Mouse (Mus musculus): Measurements from ENCODE around the gene C1qb.

C1qb gene

GRCm38 (mm10) chr4:136886101-136886500 is at the start of gene C1qb:
Gene C1qb, minus strand, starts transcription at chr4:136886187.
- DNase-seq: no peak

DNA sequence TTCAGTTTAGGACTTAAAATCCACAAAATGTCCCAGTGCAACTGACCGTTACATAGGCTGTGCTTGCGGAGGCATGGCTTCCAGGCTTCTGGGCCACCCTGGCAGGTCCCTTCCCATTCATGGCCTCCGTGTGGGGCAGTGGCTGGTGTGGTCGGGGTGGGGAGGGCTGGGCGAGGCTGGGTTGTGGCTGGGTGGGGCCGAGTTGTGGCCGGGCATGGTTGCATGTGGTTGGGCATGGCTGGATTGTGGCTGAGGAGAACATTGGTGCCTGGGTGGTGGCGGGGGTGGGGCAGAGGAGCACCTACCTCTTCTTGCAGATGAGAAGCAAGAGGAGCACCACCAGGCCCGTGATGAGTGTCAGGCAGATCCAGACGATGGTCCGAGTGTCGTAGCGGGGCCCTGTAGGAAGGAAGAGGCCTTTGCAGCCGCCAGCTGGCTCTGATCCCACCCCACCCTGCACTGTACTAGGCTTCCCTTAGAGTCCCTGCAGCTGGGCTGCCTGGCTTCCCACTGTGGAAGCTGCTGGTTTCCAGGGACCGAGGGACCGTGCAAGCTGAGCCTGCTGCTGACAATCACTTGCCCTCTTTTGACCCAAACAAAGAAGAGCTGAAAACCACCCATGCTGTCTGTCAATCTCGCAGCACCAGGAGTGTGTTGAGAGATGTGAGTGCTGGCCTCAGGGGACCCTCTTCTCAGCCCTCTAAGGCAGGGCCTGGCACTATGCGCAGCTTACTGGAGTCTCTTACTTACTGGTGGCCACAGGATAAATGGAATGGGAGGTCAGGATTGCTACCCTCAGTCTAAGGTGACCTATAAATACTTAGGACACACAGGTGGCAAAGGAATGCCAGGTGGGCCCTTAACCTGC is 49.0 kb upstream of the C1qb start:
- no peak for DNase-seq

DNA sequence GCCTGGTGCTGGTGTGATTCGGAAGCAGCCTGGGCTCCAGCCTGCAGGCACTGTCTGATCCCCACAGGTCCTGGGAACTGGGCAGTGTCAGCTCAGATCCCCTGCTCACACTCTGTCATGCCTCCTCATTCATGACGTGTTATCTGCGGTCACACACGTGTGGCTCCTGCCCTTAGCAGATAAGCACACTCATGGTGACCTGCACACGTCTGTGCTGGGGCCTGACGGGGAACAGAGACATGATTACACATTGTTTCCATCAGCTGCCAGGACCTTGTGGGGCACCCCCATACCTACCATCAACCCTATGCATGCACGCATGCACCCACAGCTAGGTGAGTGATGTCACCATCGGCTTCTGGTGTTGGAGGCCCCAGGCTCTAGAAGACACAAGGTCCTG is 44.5 kb upstream of the C1qb start:
- no peak for DNase-seq

DNA sequence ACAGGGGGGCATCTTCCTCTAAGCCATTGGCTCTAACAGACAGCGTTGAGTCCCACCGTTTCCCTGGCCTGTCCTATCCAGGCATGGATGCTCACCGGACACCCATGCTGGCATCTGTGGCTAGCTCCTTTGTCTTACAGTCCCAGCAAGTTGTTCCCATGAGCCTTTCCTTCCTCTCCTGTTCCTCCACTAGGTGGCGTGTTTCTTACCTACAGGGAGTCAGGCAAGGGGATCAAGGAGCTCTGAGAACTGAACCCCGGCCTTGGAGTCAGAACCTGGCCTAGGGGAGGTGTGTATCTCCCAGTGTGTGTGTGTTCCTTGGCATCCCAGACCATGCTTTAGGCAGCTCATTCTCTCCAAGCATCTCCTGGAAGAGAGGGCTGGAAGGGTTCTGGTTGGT is 42.9 kb upstream of the C1qb start:
- peak; percentile 62 to 64 for DNase-seq

- DNase-seq: no peak
Observed at GRCm38 (mm10) chr4:136925804-136926203, 39.8 kb upstream of the C1qb start.

DNA sequence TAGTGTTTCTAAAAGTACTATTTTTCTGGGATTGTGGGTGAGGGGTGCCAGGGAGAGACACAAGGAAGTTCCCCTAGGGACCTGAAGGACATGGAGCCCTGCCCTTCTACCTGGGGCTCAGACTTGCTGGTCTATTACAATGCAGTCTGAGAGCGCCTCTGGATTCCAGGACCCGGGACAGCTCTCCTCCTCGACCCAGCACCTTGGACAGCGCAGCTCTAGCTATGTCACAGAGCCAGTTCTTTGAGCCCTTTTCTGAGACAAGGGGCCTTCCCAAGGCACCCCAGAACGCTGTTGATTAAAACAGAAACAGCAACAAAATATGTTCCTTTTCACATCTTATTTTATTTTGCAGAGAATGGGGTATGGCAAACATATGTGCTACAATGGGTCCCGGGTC is 38.5 kb upstream of the C1qb start:
- DNase-seq: no peak

DNA sequence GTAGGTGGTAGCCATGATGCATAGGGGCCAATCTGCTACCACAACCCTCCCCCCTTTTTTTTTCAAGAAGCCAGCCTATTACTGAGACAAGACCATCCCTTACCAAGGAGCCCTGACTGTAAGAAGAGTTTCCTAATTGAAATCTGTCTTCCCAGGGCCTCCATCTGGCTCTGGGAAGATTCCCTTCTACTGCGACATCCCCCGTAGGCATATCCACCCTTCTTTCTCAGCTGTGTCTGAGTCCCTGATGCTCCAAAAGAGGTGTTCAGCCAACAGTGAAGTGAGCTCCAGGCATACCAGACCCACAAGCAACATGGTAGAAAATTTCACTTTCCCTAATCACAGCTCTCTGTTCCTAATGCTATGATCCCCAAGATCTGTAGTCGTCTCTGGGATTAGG is 33.5 kb upstream of the C1qb start:
- no peak for DNase-seq

GRCm38 (mm10) chr4:136918834-136919233 is 32.8 kb upstream of the C1qb start:
- no peak for DNase-seq

GRCm38 (mm10) chr4:136917165-136917524 is 31.2 kb upstream of the C1qb start:
- no peak for DNase-seq

DNA sequence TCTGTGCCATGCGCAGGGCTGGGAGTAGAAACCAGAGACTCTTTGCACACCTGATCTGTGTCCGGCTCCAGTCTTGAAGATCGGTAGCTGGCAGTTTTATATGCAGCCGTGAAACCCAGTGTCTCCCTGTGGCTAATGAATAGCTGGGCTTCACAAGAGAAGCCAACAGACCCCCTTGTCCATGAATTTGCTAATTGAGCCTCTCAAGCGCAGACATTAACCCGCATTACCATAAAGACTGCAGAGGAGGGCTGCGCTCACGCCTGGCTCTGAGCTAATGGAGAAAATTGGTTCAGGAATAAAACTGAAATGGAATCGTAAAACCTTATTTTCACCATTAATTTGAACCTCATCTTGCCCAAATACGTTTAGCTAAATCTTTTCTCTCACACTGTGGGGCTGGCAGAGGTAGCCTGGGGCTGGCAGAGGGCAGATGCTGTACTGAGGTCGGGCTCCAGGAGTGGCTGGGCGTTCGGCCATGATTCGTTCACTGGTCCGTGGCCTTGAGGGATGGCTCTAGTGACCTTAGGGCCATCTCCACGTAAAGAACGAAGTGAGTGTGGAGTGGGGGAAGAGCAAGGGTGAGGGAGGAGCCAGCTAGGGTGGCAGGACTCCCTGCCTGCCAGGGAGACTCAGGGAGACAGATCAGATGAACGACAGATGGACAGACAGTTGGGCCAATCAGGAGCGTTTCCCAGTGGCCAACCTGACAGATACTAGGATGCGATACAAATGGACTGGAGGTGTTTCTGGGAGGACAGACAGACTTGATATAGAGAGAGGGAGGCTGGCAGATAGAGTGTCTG is 30.6 kb upstream of the C1qb start:
- peak; percentile 58 to 66 for DNase-seq

GRCm38 (mm10) chr4:136912841-136913240 is 26.9 kb upstream of the C1qb start:
- DNase-seq: no peak

DNA sequence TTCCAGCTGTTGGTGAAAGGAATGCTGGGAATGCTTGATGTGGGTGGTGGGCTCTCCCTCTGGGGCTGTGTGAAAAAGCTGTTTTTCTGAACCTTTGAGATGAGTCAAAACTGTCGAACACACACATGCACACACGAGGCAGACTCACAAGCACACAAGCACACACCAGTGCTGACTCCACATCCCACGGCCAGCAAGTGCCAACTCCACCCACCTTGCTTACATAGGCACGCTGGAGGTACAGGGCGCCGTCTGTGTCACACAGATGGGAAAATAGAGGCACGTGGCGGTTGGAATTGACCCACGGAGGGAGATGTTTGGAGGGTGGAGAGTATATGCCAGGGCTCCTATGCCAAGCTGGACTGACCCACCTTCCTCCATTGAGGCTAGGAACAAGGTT is 25.8 kb upstream of the C1qb start:
- DNase-seq: no peak

- DNase-seq: no peak
Observed at GRCm38 (mm10) chr4:136911211-136911646, 25.2 kb upstream of the C1qb start.

DNA sequence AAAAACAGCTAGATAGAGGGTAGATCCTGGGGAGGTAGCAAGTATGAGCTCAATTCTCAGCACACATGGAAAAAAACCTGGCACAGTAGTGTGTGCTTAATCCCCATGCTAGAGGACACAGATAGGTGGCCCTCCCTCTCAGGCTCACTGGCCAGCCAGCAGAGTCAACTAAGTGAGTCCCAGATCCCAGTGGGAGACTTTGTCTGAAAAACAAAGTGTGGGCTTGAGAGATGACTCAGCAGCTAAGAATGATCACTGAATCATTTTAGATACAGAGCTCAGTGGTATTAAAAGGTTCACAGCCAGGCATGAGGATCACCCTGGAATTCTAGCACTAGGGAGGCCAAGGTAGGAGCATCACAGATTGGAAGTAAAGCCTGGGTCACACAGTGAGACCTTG is 21.8 kb upstream of the C1qb start:
- no peak for DNase-seq

DNA sequence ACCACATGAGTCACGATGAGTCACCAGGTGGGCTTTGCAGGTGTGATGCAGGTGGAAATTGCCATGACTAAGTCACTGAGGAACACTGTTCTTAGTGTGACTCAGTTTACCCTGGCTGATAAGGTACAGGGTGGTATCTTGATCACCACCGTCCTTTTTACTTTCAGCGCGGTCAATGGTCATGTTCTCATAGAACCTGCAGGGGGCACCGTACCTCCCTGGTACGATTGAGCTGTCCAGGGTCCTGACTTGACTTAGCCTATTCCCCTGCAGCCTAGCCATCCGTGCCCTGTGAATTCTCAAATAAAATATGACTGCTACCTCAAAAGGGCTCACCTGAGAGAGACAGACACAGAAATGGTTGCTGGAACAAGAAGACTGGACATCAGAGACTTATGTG is 21.0 kb upstream of the C1qb start:
- peak in 1 of 2 experiments; percentile 37 for DNase-seq

GRCm38 (mm10) chr4:136904767-136905539 is 19.0 kb upstream of the C1qb start:
- DNase-seq: no peak

GRCm38 (mm10) chr4:136899154-136899553 is 13.2 kb upstream of the C1qb start:
- no peak for DNase-seq

GRCm38 (mm10) chr4:136898637-136899036 is 12.7 kb upstream of the C1qb start, which contains the start of gene C1qa:
Gene C1qa, minus strand, starts transcription at chr4:136898803.
- DNase-seq: no peak

DNA sequence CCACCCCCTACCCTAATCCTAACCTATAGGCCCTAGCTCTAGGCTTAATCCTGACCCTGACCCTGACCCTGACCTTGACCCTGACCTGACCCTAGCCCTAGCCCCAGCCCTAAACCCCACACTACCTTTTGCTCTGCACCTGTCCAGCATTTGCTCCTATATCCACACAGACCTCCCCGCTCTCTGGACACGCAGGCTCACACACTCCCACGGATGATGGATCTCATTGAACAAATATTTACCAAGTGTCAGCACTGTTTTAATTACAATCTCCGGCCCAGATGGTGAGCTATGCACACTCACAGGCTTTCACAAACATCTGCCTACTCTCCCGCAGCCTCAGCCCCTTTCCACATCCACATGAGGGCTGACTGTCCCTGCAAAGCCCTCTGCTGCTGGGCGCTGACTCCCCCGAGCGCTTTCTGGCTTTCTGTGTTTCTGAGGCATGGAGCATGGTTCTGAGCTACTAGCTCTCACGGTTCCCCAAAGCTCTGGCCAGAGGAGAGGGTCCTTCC is 12.2 kb upstream of the C1qb start:
- DNase-seq: no peak

DNA sequence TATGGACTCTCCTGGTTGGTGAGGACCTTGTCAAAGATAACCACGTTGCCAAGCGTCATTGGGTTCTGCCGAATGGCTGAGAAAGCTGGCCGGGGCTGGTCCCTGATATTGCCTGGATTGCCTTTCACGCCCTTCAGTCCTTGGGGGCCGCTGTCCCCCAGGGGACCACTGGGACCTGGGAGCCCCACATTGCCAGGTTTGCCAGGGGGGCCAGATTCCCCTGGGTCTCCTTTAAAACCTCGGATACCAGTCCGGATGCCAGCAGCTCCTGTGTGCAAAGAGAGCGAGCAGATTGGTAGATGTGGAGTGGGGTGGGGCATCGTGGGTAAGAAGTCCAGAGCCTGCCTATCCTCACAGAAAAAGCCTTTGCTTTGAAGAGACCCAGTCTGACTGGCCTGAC is 10.5 kb upstream of the C1qb start:
- DNase-seq: no peak

DNA sequence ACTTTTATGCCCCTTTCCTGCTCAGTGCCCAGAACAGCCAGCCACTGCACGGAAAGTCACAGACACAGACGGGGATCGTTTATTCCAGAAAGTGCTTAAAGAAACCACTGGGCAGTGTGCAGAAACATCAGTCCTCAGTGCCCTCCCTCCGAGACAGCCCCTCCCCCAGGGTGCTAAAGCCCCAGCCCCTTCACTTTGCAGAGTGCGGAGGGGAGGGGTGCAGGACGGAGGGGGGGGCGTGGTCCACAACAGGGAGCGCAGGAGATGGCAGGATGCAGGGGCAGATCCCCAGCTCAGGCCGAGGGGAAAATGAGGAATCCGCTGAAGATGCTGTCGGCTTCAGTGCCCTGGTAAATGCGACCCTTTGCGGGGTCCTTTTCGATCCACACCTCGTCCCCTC is 9.9 kb upstream of the C1qb start:
- no peak for DNase-seq

DNA sequence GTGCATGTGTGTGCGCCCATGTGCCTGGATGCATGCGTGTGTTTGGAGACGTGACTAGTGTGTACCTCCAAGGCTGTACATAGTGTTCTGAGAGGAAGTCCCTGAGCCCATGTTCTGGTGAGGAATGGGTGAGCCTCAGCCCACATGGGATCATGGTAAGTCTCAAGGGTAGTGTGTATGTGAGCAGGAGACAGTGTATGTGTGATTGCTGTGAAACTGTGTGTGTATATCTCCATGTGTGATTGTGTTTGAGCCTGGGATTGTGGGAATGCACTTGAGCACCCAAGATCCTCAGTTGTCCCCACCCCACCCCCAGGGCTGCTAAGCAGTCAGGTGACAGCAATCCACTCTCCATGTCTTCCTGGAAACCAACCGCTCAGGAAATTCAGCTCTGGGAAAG is 8.8 kb upstream of the C1qb start:
- DNase-seq: no peak
